Mouse (Mus musculus) adipocyte (in vitro differentiated cells): ENCODE data around the gene Cdk9.

Source experiments
- DNase-seq: peaks from one replicate; pipeline ENCODE4 v3.0.0-alpha.2; 2016; ENCODE audit warnings: low spot score

Cdk9 gene

GRCm38 (mm10) chr2:32732695-32733094 lies 19.8 kb upstream of the Cdk9 start:
- no peak for DNase-seq

- no peak for DNase-seq
Observed at GRCm38 (mm10) chr2:32731911-32732310, 19.0 kb upstream of the Cdk9 start.

GRCm38 (mm10) chr2:32730854-32731253 lies 18.0 kb upstream of the Cdk9 start:
- no peak for DNase-seq

GRCm38 (mm10) chr2:32729547-32729946 lies 16.7 kb upstream of the Cdk9 start:
- DNase-seq: no peak

GRCm38 (mm10) chr2:32728463-32728862 lies 15.6 kb upstream of the Cdk9 start:
- DNase-seq: no peak

- DNase-seq: peak; percentile 80
Observed at GRCm38 (mm10) chr2:32727435-32727834, 14.6 kb upstream of the Cdk9 start.

GRCm38 (mm10) chr2:32724832-32725790 lies 12.2 kb upstream of the Cdk9 start:
- no peak for DNase-seq

GRCm38 (mm10) chr2:32724149-32724548 lies 11.3 kb upstream of the Cdk9 start:
- DNase-seq: no peak

GRCm38 (mm10) chr2:32722581-32722980 lies 9.7 kb upstream of the Cdk9 start:
- no peak for DNase-seq

GRCm38 (mm10) chr2:32722046-32722445 lies 9.2 kb upstream of the Cdk9 start:
- DNase-seq: no peak

- peak; percentile 64 for DNase-seq
Observed at GRCm38 (mm10) chr2:32720681-32721229, 7.9 kb upstream of the Cdk9 start, which contains the start of gene Sh2d3c. Sh2d3c (plus strand) TSS chr2:32721055.

- no peak for DNase-seq
Observed at GRCm38 (mm10) chr2:32720053-32720452, 7.2 kb upstream of the Cdk9 start.

GRCm38 (mm10) chr2:32718761-32719160 lies 5.9 kb upstream of the Cdk9 start:
- DNase-seq: no peak

GRCm38 (mm10) chr2:32714987-32715425 lies 2.1 kb upstream of the Cdk9 start:
- DNase-seq: peak; percentile 53

GRCm38 (mm10) chr2:32714117-32714986 lies 1.5 kb upstream of the Cdk9 start:
- no peak for DNase-seq

GRCm38 (mm10) chr2:32712586-32712933 lies 316 bp downstream of the Cdk9 start:
- peak; percentile 92 for DNase-seq

GRCm38 (mm10) chr2:32712108-32712551 lies 746 bp downstream of the Cdk9 start:
- peak; percentile 81 for DNase-seq

- DNase-seq: peak; percentile 46
Observed at GRCm38 (mm10) chr2:32711301-32712056, 1.4 kb downstream of the Cdk9 start.

GRCm38 (mm10) chr2:32710425-32710824 lies 2.5 kb downstream of the Cdk9 start:
- DNase-seq: no peak

GRCm38 (mm10) chr2:32709521-32710137 lies 3.2 kb downstream of the Cdk9 start:
- no peak for DNase-seq

- DNase-seq: peak; percentile 59
Observed at GRCm38 (mm10) chr2:32708643-32709042, 4.2 kb downstream of the Cdk9 start.
